In genomic region chr2:118479550-118479909, GRCm38 (mm10) we compare ENCODE assay signal across 7 mouse cellular contexts. TPM values are rescaled to one million over a fixed set of nuclear protein-coding genes. Genes with fewer than 3 reads are reported as not detected.
DNase-seq lines count a peak whose midpoint lies in the region; ATAC-seq lines count a peak whose summit lies in the region.

Srp14 (minus strand) TSS chr2:118479711.

- H3K4me2 ChIP-seq in intestine, embryonic 15.5 days (replicated peaks): peak within 1 kb of the TSS; percentile 81

- no peaks in the 10 kb centered on the region for H3K9me3 ChIP-seq in intestine, embryonic 15.5 days
- no peaks in the 10 kb centered on the region for H3K9me3 ChIP-seq in midbrain, embryonic 10.5 days (replicated peaks)

- peak; percentile 95 for DNase-seq in adrenal gland, adult 2 months
- DNase-seq in embryo, embryonic 11.5 days (ENCODE audit: low read depth, low spot score): peak; percentile 94
- peak; percentile 87 to 93 for DNase-seq in gastrocnemius, postnatal 36 days
- DNase-seq in left cerebral cortex, postnatal 25 days (ENCODE audit: low spot score in 2 of 2): peak; percentile 89 to 96
- peak; percentile 96 for DNase-seq in midbrain, embryonic 10.5 days (ENCODE audit: low spot score)
- DNase-seq in right cerebral cortex, postnatal 4 days: peak; percentile 90

- peak within 1 kb of the TSS; percentile 85 for H3K9ac ChIP-seq in intestine, embryonic 15.5 days

- H3K27ac ChIP-seq in intestine, embryonic 15.5 days: peak within 1 kb of the TSS; percentile 75
- H3K27ac ChIP-seq in midbrain, embryonic 10.5 days (replicated peaks): peak within 1 kb of the TSS; percentile 90

- H3K27me3 ChIP-seq in intestine, embryonic 15.5 days (replicated peaks): no peaks in the 10 kb centered on the region
- no peaks in the 10 kb centered on the region for H3K27me3 ChIP-seq in midbrain, embryonic 10.5 days (ENCODE audit: low read depth, poor library complexity, severe bottlenecking)

- peak; percentile 97 for ATAC-seq in intestine, embryonic 15.5 days

- H3K36me3 ChIP-seq in intestine, embryonic 15.5 days: peaks cover 9% of the 10 kb centered on the region; the same call in 1 of the 2 replicates
- H3K36me3 ChIP-seq in midbrain, embryonic 10.5 days: peaks cover 32% of the 10 kb centered on the region

- H3K4me1 ChIP-seq in intestine, embryonic 15.5 days (replicated peaks): peaks cover 11% of the 10 kb centered on the region
- peaks cover 15% of the 10 kb centered on the region for H3K4me1 ChIP-seq in midbrain, embryonic 10.5 days

- under 1% methylated on average over 35 of the region's 35 CpGs for WGBS in intestine, embryonic 15.5 days
- under 1% methylated on average over 35 of the region's 35 CpGs for WGBS in midbrain, embryonic 10.5 days

- intact Hi-C loops in gastrocnemius, postnatal 36 days (cut with DNase I): no loop called here
- intact Hi-C loops in left cerebral cortex, postnatal 25 days (cut with DNase I): no loop called here

- H3K4me3 ChIP-seq in intestine, embryonic 15.5 days (replicated peaks): peak within 1 kb of the TSS; percentile 84
- peak within 1 kb of the TSS; percentile 92 for H3K4me3 ChIP-seq in midbrain, embryonic 10.5 days

RNA-seq across cellular contexts. Expression of gene Srp14, which starts in this region (rescaled TPM):
- 100 to 1,000 TPM; 181 to 246 TPM for total RNA-seq in adrenal gland, adult 2 months (2021)
- polyA plus RNA-seq in adrenal gland, adult 2 months (2012; rRNA removed): 45.7 and 48.2 TPM in 2 replicates
- 100 to 1,000 TPM; 122 to 131 TPM for total RNA-seq in gastrocnemius, postnatal 36 days (2021)
- polyA plus RNA-seq in intestine, embryonic 15.5 days (2015; fragmentation: Nextera tagmentation; extraction: Ambion mirVana): 196 and 209 TPM in 2 replicates
- total RNA-seq in left cerebral cortex, postnatal 25 days (2021): 100 to 1,000 TPM; 153 to 154 TPM
- 261 and 272 TPM in 2 replicates for polyA plus RNA-seq in midbrain, embryonic 10.5 days (2016; fragmentation: Nextera tagmentation; extraction: Ambion mirVana)

Comparison
In these comparisons a context has a peak if more than half of its experiments do, and no peak if none do; other contexts are left out.
1. Peak in every context shown above with its lines: DNase-seq, ATAC-seq, H3K4me3 ChIP-seq and H3K27ac ChIP-seq.